Comparison of ENCODE assay signal across 7 mouse cellular contexts in genomic region chrX:8206694-8207197, GRCm38 (mm10). TPM values are rescaled to one million over a fixed set of nuclear protein-coding genes. Genes with fewer than 3 reads are reported as not detected.
DNase-seq lines count a peak whose midpoint lies in the region; ATAC-seq and TF ChIP-seq lines count a peak whose summit lies in the region.

No protein-coding gene starts in this region.

- H3K36me3 ChIP-seq in lung, embryonic 14.5 days (ENCODE audit: insufficient read depth): no peaks in the 10 kb centered on the region
- no peaks in the 10 kb centered on the region for H3K36me3 ChIP-seq in embryonic facial prominence, embryonic 14.5 days (ENCODE audit: control insufficient read depth, insufficient read depth, low read length)
- H3K36me3 ChIP-seq in limb, embryonic 10.5 days: no peaks in the 10 kb centered on the region

- H3K27me3 ChIP-seq in lung, embryonic 14.5 days (ENCODE audit: insufficient read depth, low read length): no peaks in the 10 kb centered on the region
- no peaks in the 10 kb centered on the region for H3K27me3 ChIP-seq in embryonic facial prominence, embryonic 14.5 days (replicated peaks; ENCODE audit: control insufficient read depth, insufficient read depth, low read length)
- H3K27me3 ChIP-seq in limb, embryonic 10.5 days (ENCODE audit: low read depth, poor library complexity, severe bottlenecking): no peaks in the 10 kb centered on the region

- H3K4me2 ChIP-seq in lung, embryonic 14.5 days: peak overlapping the region; percentile 67
- peak overlapping the region; percentile 64 for H3K4me2 ChIP-seq in embryonic facial prominence, embryonic 14.5 days (ENCODE audit: low read depth, low read length)

- peak overlapping the region; percentile 60; the same call in 1 of the 2 replicates for H3K9ac ChIP-seq in lung, embryonic 14.5 days
- H3K9ac ChIP-seq in embryonic facial prominence, embryonic 14.5 days (ENCODE audit: low read depth, low read length): peak overlapping the region; percentile 42; the same call in 1 of the 2 replicates

- no peak for DNase-seq in lung, embryonic 14.5 days
- DNase-seq in lung, postnatal 4 days: no peak
- no peak for DNase-seq in embryonic facial prominence, embryonic 14.5 days (ENCODE audit: low spot score)
- DNase-seq in limb, embryonic 10.5 days (ENCODE audit: low spot score): no peak
- no peak for DNase-seq in MN1 (ENCODE audit: low spot score)
- no peak for DNase-seq in ovary, postnatal 14 days (ENCODE audit: low spot score)

- peak; percentile 26; the same call in 1 of the 2 replicates for ATAC-seq in lung, embryonic 14.5 days (ENCODE audit: insufficient read depth)
- no peak for ATAC-seq in embryonic facial prominence, embryonic 14.5 days (ENCODE audit: low read depth)

- 14% methylated on average over 11 of the region's 11 CpGs for WGBS in lung, embryonic 14.5 days
- 13% methylated on average over 11 of the region's 11 CpGs for WGBS in embryonic facial prominence, embryonic 14.5 days
- 10% methylated on average over 11 of the region's 11 CpGs for WGBS in limb, embryonic 10.5 days
- 20% methylated on average over 11 of the region's 11 CpGs for WGBS in olfactory bulb, adult 2 months

- TF ChIP-seq POLR2A in olfactory bulb, adult 2 months (IDR thresholded peaks at IDR 0.05; ENCODE audit: insufficient read depth, low read depth, low read length): no peak

- no peaks in the 10 kb centered on the region for H3K9me3 ChIP-seq in lung, embryonic 14.5 days (ENCODE audit: low read depth, low read length)
- H3K9me3 ChIP-seq in embryonic facial prominence, embryonic 14.5 days (ENCODE audit: control insufficient read depth, low read length): no peaks in the 10 kb centered on the region
- H3K9me3 ChIP-seq in limb, embryonic 10.5 days (replicated peaks): no peaks in the 10 kb centered on the region

- no peak for TF ChIP-seq CTCF in lung, embryonic 14.5 days (IDR thresholded peaks at IDR 0.05; ENCODE audit: low read depth)
- no peak for TF ChIP-seq CTCF in olfactory bulb, adult 2 months (IDR thresholded peaks at IDR 0.05; ENCODE audit: insufficient read depth, low read depth, low read length)

- no peaks in the 10 kb centered on the region for H3K4me1 ChIP-seq in lung, embryonic 14.5 days (ENCODE audit: insufficient read depth)
- H3K4me1 ChIP-seq in embryonic facial prominence, embryonic 14.5 days (ENCODE audit: control insufficient read depth, insufficient read depth, low read length): no peaks in the 10 kb centered on the region
- H3K4me1 ChIP-seq in limb, embryonic 10.5 days: 0 out of 2 replicates have a peak, but pooled peaks cover 3% of the 10 kb centered on the region
- H3K4me1 ChIP-seq in olfactory bulb, adult 2 months (ENCODE audit: control insufficient read depth, insufficient read depth, low read length): peaks cover 14% of the 10 kb centered on the region; the same call in 1 of the 2 replicates

- peak overlapping the region; percentile 49 for H3K4me3 ChIP-seq in lung, embryonic 14.5 days (ENCODE audit: low read depth, low read length)
- H3K4me3 ChIP-seq in embryonic facial prominence, embryonic 14.5 days (ENCODE audit: low read depth, low read length): peak overlapping the region; percentile 51
- peak overlapping the region; percentile 55 for H3K4me3 ChIP-seq in limb, embryonic 10.5 days
- peak overlapping the region; percentile 83 for H3K4me3 ChIP-seq in olfactory bulb, adult 2 months (ENCODE audit: insufficient read depth, low read depth, low read length)

- H3K27ac ChIP-seq in lung, embryonic 14.5 days (ENCODE audit: low read depth): no peak overlapping the region
- no peak overlapping the region for H3K27ac ChIP-seq in embryonic facial prominence, embryonic 14.5 days (replicated peaks; ENCODE audit: low read depth, low read length)
- peak overlapping the region; percentile 70 for H3K27ac ChIP-seq in limb, embryonic 10.5 days
- no peak overlapping the region for H3K27ac ChIP-seq in olfactory bulb, adult 2 months (ENCODE audit: insufficient read depth, low read depth, low read length)

RNA-seq across cellular contexts. Expression of gene Porcn, which starts 0.4 kb away (rescaled TPM):
- polyA plus RNA-seq in lung, embryonic 14.5 days (2014; fragmentation: Nextera tagmentation; extraction: Ambion mirVana): 10.4 and 10.6 TPM in 2 replicates
- 9.0 and 10.9 TPM in 2 replicates for polyA plus RNA-seq in embryonic facial prominence, embryonic 14.5 days (2014; fragmentation: Nextera tagmentation; extraction: Ambion mirVana)
- polyA plus RNA-seq in limb, embryonic 10.5 days (2016; fragmentation: Nextera tagmentation; extraction: Ambion mirVana): 8.9 and 12.5 TPM in 2 replicates
- polyA plus RNA-seq in olfactory bulb, adult 2 months (2012; ENCODE audit: insufficient read depth, insufficient read length, low replicate concordance, missing spikeins): not detected in 2 replicates

RNA-seq across cellular contexts. Expression of gene Ebp, which starts 13.4 kb away (rescaled TPM):
- polyA plus RNA-seq in lung, embryonic 14.5 days (2014; fragmentation: Nextera tagmentation; extraction: Ambion mirVana): 29.5 and 30.5 TPM in 2 replicates
- 31.4 and 31.9 TPM in 2 replicates for polyA plus RNA-seq in embryonic facial prominence, embryonic 14.5 days (2014; fragmentation: Nextera tagmentation; extraction: Ambion mirVana)
- 23.5 and 25.7 TPM in 2 replicates for polyA plus RNA-seq in limb, embryonic 10.5 days (2016; fragmentation: Nextera tagmentation; extraction: Ambion mirVana)
- not detected in 2 replicates for polyA plus RNA-seq in olfactory bulb, adult 2 months (2012; ENCODE audit: insufficient read depth, insufficient read length, low replicate concordance, missing spikeins)

RNA-seq across cellular contexts. Expression of gene Tbc1d25, which starts 30.8 kb away (rescaled TPM):
- 12.4 and 12.6 TPM in 2 replicates for polyA plus RNA-seq in lung, embryonic 14.5 days (2014; fragmentation: Nextera tagmentation; extraction: Ambion mirVana)
- 13.0 and 13.3 TPM in 2 replicates for polyA plus RNA-seq in embryonic facial prominence, embryonic 14.5 days (2014; fragmentation: Nextera tagmentation; extraction: Ambion mirVana)
- polyA plus RNA-seq in limb, embryonic 10.5 days (2016; fragmentation: Nextera tagmentation; extraction: Ambion mirVana): 12.5 and 12.7 TPM in 2 replicates
- not detected in 2 replicates for polyA plus RNA-seq in olfactory bulb, adult 2 months (2012; ENCODE audit: insufficient read depth, insufficient read length, low replicate concordance, missing spikeins)

RNA-seq across cellular contexts. Expression of gene Ftsj1, which starts 45.5 kb away (rescaled TPM):
- 52.9 and 53.7 TPM in 2 replicates for polyA plus RNA-seq in lung, embryonic 14.5 days (2014; fragmentation: Nextera tagmentation; extraction: Ambion mirVana)
- 40.5 and 42.8 TPM in 2 replicates for polyA plus RNA-seq in embryonic facial prominence, embryonic 14.5 days (2014; fragmentation: Nextera tagmentation; extraction: Ambion mirVana)
- 56.9 and 59.6 TPM in 2 replicates for polyA plus RNA-seq in limb, embryonic 10.5 days (2016; fragmentation: Nextera tagmentation; extraction: Ambion mirVana)
- not detected in 2 replicates for polyA plus RNA-seq in olfactory bulb, adult 2 months (2012; ENCODE audit: insufficient read depth, insufficient read length, low replicate concordance, missing spikeins)

Comparison
In these comparisons a context has a peak if more than half of its experiments do, and no peak if none do; other contexts are left out.
1. RNA of gene Ebp, which starts 13.4 kb away (polyA plus RNA-seq): 31.4 to 31.9 TPM in embryonic facial prominence, embryonic 14.5 days, 29.5 to 30.5 TPM in lung, embryonic 14.5 days and 23.5 to 25.7 TPM in limb, embryonic 10.5 days; not detected in olfactory bulb, adult 2 months; every median in the first group is over 10 times any median in the second.
2. RNA of gene Tbc1d25, which starts 30.8 kb away (polyA plus RNA-seq): 13.0 to 13.3 TPM in embryonic facial prominence, embryonic 14.5 days, 12.5 to 12.7 TPM in limb, embryonic 10.5 days and 12.4 to 12.6 TPM in lung, embryonic 14.5 days; not detected in olfactory bulb, adult 2 months; every median in the first group is over 10 times any median in the second.
3. Peak in every context shown above with its lines, with median percentiles within 50 percentile points of each other: H3K4me3 ChIP-seq.